Mouse (Mus musculus): ENCODE data around the gene Miga2.

DNA sequence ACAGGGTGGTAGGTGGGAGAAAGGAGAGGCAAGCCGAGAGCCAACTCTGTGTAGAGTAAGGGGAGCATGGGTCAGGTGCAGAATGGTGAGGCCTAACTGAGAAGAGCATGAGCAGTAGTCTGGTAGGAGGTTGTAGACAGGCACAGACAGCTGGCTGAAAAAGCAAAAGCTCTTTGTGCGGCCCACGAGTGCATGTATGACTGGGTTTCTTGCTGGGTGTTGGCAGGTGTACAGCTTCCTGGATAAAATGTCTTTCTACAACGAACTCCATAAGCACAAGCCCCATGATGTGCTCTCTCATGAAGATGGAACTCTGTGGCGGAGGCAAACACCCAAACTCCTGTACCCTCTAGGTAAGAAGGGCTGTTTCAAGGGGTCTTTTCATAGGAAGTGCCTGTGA lies 47.1 kb upstream of the Miga2 start:
- TF ChIP-seq CTCF (IDR thresholded peaks at IDR 0.05; ENCODE audit: control insufficient read depth, insufficient read depth, insufficient replicate concordance, low read depth, low read length) (no peak), POLR2A (IDR thresholded peaks at IDR 0.05; ENCODE audit: control insufficient read depth, low read depth, low read length) (no peak)
